Mouse (Mus musculus): Measurements from ENCODE around the gene Cyp2t4.

The Cyp2t4 gene

DNA sequence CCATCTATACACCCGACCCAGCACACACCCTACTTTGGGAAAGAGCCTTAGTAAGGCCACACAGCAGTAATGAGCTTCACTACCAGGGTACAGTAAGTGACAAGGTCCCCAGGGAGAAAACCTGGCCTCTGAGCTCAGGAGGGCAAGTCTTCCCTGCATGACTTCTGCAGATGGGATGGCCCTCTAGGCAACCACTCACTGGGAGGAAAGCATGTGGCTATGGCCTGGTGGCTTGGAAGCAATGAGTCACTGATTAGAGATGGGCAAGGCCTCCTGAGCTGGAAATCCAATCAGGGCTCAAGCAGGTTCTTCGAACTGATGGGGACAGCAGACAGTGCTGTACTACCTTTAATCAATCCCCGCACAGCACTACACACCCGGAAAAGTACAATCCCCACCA lies 8.2 kb downstream of the Cyp2t4 start:
- no peak for DNase-seq (ENCODE audit: low spot score)

DNA sequence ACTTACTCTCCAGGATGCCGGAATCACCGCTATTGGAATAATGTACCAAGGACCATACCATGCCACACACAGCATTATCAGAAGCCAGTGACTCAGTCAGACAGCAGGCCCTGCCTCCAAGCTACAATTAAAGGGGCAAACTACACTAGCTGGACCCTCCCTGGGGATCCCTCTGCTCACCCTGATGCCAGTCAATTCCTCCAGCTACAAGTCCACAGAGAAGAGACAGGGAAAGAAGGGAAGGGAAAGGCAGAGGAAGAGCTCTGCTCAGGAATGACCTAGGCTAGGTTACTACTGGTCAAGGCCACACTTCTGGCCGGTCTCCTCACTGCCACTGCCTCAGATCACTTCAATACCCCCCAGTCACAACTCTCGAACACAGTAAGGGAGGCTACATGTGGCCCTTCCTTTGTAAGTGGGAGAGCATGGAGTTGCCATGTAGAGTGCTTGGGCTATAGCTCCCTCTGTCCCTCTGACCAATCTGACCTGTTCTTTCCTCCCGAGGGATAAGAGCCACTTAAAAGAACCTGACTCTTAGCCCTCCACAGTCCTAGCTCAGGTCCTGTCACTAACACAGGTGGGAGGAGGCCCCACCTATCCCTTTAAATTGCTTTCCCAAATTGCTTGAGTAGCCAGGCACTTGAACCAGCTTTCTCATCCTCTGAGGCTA lies 9.4 kb downstream of the Cyp2t4 start:
- DNase-seq (ENCODE audit: low spot score): no peak

DNA sequence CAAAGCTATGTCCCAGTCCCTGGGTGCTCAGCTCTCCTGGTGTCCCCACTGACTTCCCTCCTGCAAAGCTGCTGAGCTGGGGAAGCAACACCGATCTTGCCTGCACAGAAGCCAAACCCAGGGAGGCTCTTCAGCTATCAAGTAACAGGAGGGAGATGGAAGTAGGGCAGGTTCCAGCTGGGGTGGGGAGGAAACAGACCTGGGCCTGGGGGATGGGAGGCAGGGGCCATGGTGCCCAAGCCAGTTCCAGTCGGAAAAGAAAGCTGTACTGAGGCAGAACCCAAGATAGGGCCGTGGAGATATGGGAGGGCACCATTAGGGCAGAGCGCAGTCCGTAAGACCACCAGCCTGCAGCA lies 9.9 kb downstream of the Cyp2t4 start:
- no peak for DNase-seq (ENCODE audit: low spot score)

DNA sequence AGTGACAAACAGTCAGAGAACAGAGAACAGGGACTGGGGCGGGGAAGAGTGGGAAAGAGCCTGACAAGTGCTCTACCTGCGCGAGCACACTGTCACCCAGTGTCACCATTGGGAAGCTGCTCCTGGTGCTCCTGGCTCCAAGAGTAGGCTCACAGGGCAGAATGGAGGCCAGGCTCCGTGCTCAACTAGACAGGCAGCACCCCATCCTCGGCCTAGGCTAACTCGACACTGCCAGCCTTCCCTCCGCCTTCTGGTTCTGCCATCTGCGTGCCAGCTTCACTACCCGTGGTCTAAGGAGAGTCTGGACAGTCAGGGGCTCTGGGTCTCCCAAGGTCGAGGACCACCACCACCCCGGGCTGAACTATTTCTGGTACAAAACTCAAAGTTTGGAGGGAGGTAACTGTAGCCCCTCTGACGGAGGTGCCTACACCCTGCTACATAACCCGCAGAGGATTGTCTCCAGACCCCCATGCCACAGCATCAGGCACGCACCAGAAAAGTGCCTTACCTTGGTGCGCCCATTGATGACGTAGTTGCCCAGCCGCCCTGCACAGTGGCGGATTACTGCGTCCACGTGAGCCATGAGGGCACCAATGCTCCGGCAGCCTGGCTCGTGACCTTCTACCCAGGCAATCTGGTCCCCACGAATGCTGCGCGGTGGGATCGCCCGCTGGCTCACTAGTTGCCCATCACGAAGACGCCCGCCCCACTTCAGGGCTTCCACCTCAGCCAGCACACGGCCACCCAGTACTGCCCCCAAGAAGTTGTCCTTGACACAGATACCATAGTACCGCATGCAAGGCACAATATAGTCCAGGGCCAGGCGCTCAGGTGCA lies 10.8 kb downstream of the Cyp2t4 start:
- DNase-seq (ENCODE audit: low spot score): no peak

DNA sequence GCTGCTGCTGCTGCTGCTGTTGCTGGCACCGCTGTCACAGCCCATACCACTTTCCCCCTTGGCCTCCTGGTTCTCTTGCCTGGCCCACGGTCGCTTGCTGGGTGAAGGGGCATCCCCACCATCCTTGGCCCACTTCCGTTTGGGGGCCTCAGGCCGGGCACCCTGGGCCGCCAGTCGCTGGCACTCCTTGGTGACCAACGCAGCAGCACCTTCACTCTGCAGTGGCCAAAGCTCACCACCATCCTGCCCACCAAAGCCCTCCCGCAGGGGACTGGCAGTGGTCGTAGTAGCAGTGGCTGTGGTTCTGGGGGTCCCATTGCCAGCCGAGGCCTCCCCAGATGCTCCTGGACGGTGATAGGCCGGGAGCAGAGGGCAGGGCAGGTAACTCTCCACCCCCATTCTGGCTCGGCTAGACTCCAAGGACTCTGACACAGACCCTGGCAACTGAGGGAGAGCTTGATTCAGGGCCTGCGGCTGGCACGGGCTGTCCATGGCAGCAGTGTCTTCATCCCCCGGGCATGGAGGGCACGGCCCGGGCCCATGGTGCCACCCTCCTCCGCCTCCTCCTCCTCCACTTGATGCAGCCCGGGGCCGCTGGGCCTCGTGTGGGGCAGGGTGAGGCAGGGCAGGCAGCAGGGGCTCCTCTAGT lies 11.6 kb downstream of the Cyp2t4 start:
- no peak for DNase-seq (ENCODE audit: low spot score)

DNA sequence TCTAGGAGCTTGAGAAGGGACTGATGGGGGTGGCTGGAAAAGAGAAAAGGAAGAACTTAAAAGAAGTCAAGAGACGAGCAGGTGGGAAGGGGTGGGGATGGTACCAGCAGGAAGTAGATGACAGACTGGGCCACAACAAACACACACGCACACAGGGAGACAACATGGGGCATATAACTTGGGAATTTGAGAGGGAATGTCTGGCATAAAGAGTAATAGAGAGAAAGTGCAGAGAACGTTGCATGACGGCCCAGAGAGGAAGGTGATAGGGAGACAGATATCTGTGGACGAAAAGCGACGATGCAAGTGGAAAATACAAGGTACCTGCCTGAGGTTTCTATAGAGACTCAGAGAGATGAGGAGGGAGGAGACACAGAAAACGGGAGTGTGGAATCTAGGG lies 12.2 kb downstream of the Cyp2t4 start:
- no peak for DNase-seq (ENCODE audit: low spot score)

DNA sequence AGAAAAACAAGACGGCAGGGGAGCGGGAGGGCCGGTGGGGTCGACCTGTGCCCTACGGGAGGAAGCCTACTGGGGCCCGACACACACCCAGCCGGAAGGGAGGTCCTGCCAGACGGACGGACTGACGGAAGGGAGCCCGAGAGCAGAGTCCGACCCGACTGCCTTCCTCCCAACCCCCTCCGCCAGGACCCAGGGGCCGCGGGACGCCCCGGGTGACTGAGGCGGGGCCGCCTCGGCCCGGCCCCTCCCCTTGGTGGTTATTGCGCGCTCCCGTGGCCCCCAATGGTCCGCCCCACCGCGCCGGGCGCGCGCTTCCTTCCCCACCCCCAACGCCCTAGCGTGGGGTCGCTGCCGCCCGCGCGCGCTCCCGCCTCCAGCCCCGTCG lies 12.7 kb downstream of the Cyp2t4 start:
- DNase-seq (ENCODE audit: low spot score): peak; percentile 84

DNA sequence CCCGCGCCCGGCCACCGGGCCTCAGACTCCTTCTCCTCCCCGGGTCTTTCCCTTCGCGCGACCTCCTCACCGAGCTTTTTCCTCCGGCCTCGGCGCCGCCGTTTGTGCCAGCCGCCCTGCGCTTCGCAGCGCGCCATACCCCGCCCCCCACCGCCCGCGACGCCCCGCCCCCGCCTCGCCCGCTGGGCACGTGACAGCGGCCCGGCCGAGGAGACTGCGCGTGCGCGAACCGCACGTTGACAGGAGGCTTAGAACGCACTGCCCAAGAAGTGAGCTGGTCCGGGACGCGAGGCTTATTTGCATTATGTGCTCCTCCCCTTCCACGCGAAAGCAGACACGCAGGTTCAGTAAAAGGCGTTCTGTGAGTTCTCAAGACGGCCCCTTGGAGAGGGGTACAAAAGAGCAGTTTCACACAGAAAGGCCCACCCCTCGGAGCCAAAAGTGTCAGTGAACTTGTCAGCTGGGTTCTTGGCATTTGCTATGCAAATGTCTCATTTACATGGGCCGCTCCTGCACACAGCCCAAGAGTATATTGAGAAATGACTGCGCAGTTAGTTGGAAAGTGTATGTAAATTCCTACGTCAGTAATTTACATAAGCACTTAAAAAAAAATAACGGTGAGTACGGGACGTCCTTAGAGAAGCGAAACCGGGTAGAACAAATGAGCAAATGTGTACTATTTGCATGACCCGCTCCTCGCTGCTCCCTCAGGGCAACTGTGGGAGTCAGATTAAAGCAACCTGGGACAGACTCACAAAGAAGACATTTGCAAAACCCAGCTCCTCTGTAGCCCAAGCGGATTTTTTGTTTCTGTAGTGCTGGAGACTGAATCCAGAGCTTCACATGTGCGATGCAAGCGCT lies 13.3 kb downstream of the Cyp2t4 start, which contains the start of gene Egln2:
Gene Egln2 (minus strand): TSS at position 189 of the 861 bp plus-strand sequence.
- DNase-seq (ENCODE audit: low spot score): peak; percentile 97

DNA sequence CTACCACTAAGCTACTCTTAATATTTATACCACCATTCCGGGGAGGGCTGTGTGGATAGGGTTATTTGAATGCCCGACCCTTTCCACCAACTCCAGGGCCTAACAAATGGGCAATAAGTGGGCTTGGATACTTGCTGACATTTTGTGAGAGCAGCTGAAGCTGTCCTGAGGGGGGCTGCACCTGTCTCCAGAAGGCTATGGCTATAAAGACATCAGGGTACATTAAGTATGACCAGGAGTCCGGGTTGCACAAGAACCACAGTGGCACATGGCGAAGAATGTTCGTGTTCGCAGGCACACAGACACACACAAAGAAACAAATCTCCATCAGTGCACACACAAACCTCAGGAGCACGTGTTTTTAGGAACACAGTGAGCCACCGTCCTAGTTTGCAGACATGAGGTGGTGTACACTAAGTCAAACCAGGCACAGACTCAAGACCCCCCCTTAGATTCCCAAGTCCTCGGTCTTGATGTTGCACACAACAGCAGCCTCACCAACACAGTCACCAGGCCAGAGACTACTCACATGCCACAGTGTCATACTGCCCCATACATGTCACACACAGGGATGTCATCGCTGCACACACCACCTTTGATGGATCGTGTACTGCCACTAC lies 14.1 kb downstream of the Cyp2t4 start:
- no peak for DNase-seq (ENCODE audit: low spot score)

DNA sequence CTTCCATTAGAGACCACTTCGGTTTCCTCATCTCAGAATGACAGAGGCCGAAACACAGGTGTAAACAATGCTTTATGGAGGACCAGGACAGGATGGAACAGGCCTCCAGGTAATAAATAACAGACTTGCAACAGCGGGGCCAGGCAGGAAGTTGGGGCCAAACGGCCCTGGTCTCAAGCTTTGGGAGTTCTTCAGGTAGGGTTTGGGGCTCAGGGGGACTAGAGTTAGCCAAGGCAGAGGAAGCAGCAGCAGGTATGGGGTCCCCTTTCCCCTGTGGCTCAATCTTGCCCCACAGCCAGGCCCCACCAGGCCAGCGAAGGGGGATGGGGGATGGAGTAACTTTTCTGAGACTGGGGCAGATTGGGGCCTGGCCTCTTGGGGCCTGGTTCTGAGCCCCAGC lies 14.9 kb downstream of the Cyp2t4 start:
- DNase-seq (ENCODE audit: low spot score): no peak

DNA sequence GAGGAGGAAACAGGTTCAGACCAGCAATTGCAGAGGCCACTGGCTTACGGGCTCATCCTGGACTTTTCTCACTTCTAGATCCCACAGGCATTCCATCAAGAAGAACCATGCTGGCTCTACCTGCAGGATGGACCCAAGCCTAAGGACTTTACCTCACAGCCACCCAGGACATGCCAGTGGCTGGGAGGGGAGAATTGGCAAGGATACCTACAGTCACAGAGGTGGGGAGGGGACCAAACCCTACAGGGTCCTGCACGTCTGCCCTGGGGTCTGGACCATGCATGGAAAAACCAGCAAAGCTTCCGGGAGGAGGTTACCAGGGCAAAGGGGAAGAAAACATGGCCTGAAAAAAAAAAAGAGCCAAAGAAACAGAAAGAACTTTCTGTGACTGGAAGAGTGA lies 17.5 kb downstream of the Cyp2t4 start:
- DNase-seq (ENCODE audit: low spot score): no peak

DNA sequence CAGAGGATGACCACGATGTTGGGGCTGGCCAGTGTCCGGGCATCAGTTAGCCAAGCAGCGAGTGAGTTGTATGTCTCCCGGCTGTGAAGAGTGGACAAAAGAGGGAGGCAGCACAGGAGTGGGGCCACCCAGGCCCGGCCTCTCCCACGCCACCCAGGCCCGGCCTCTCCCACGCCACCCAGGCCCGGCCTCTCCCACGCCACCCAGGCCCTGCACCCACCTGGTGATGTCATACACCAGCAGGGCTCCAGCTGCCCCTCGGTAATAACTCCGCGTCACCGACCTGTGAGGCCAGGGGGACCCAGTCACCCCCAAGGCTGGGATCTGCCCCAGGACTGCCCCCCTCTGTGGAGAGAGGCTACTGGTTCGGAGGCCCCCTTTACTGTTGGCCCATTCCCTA lies 21.0 kb downstream of the Cyp2t4 start:
- no peak for DNase-seq (ENCODE audit: low spot score)

DNA sequence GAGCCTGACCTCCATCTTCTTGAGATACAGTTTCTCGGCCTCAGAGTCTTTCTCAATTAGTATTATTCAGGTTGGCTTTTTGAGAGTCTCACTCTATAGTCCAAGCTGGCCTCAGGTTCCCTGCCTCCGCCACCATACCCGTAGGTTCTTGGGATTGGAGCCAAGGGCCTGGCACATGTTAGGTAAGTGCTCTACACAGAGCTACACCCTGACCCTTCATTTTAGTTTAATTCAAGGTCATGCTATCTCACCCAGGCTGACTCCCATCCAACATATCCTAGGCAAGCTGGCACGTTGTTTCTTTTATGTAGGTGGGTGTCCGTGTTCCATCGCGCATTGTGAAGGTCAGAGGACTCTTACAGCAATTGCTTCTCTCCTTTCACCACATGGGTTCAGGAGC lies 21.4 kb downstream of the Cyp2t4 start:
- no peak for DNase-seq (ENCODE audit: low spot score)

DNA sequence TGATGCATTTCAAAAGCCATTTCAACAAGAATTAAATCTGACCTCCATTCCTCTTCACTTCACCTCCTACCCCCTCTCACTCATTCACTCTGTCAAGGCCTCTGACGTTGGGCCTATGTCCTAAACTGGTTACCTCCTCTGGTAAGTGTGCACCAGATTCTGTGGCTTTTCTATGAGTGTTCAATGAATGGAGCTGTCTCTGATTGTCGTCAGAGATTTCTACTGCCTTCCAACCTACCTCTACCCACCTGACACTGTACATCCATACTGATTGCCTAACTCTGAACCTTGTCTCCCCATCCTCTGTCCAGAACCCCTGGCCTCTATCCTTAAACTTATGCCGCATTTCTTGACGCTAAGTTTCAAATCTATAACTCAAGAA lies 24.4 kb downstream of the Cyp2t4 start:
- DNase-seq (ENCODE audit: low spot score): no peak

DNA sequence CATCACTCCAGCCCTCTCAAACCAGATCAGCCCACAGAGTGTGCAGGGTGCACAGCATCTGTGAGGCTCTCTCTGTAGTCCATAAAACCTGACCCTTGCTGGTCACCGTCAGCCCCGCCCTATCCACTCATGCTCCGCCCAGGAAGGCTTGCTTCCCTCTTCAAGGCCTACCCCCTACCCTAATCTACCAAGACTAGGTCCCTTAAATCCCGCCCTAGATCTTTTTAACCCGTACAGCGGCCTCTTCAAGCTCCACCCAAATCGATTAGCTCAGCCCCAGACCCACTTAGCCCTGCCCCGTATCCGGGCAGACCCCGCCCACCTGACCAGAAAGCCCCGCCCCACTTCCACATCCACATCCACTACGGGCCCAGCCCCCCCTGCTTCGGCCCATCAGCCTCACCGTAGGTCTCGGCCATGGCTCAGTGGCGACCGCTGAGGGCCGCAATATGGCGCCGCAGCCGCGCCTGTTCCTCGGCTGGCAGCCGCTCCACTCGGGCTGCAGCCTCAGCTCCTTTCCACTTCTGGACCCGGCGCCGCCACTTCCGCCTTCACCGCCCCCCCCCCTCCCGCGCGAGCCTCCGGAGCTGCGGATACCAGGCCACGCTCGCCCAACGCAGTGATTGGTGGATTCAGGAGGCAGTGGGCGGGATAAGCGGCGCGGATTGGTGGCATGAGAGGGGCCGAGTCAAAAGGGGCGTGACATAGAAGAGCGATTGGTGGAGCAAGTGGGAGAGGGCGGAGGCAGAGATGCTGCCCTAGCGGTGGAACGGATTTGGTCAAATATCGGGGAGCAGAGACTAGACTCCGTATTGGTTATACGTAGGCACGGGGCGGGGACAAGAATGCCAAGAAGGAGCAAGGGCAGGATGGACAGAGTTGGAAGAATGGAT lies 25.1 kb downstream of the Cyp2t4 start, which contains the start of gene Rab4b:
Gene Rab4b (minus strand): TSS at position 573 of the 893 bp plus-strand sequence.
- DNase-seq (ENCODE audit: low spot score): peak; percentile 99

DNA sequence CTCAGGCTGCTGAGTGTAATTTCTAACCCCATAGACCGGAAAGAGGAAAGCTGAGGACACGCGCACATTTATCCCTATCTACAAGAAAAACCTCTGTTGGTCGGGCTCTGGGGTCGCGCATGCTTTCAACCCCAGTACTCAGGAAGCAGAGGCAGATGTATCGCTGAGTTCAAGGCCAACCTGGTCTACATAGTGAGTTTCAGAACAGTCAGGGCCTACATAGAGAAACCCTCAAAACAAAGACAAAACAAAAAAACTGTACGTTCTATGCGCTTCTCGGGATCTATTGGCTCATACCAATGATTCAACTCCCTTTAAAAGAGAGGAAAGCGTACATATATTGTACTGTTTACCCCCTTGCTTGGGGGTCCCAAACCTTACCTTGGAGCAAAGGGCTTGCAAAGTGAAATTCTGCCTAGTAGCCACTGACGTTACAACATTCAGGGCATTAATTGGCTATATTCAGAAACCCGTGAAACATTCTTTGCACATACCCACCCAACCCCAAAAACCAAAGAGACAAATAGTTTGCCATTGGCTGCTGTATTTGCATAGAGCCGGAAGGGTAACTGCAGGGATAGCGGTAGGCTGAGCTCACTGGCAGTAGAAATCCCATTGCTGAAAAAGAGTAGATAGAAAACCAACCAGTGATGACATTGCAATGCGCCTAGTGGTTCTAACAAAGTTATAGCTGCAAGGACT lies 25.9 kb downstream of the Cyp2t4 start:
- DNase-seq (ENCODE audit: low spot score): no peak

DNA sequence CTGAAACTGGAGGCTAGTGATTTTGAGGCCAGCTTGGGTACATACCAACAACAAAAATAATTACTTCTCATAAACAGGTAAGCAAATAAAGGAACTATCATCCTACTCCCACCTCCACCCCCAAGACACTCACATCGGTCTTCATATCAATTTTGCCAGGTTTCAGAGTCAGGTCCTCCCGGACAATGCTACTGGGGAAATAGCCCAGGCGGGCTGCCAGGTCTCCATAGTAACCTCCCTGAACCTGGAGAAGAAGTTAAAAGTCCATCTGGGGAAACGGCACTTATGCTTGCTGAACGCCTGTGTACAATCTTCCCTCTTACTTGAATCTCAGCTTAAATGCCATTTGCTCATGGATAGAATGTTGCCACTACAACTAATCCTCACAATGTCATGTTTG lies 26.5 kb downstream of the Cyp2t4 start:
- no peak for DNase-seq (ENCODE audit: low spot score)

DNA sequence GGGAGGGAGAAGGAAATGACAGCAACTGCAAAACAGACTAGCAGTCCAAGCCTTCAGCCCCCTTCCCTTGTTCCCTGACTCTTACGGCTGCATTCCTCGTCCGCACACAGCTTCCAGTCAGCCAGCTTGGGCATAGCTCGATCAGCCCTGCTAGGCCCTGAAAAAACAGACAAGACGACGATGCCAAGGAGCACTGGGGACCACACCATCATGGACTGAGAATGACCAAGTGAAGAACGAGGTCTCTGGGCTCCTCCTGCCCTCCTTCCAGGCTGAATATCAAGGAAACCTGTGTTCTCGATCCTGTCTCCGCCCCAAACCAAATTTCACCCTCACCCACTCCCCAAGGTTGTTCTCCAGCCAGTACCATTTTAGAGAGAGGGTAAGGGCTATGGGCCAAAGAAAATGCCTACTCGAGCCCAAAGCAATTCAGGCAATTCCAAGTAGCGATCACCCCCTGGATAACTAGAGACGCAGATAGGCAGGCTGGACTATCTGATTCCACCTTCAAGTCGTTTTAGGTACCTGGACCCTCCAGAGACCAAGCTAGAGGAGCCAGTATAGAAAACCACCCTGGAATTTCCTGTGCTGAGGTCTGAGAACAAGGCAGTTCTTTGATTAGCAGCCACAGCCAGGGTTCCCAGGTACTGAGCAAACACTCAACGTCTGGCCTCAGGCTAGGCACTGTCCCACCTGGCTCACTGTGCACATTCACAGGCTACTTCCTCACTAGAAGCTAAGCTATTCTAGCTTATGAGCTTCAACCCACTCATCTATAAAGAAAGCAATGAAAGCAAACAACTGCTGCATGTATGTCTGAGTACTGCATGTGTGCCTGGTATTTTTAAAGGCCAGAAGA lies 27.6 kb downstream of the Cyp2t4 start, which contains the start of the genes Gm21983 and Mia:
Gene Gm21983 (minus strand): TSS at position 250 of the 859 bp plus-strand sequence.
Gene Mia (minus strand): TSS at position 321 of the 859 bp plus-strand sequence.
- DNase-seq (ENCODE audit: low spot score): no peak

DNA sequence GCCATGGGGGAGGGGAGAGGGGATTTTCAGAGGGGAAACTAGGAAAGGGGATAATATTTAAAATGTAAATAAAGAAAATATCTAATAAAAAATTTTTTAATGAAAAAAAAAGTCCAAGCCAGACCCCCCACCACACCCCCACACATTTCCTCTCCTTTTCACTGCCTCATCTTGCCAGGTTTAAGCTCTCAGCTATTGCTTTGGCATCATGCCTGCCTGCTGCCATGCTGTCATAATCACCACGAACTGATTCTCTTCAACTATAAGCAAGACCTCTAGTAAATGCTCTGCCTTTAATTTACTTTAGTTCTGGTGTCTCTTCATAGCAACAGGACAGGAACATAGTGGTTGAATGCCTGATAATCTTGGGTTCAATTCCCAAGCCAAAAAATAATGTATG lies 29.0 kb downstream of the Cyp2t4 start:
- no peak for DNase-seq (ENCODE audit: low spot score)
